Mouse (Mus musculus) A20 (cell line): ENCODE data around the gene Gm20388.

Source experiments
- DNase-seq: peaks from one replicate; pipeline ENCODE4 v3.0.0-alpha.2; 2011; ENCODE audit warnings: low read depth, low spot score

The Gm20388 gene

GRCm38 (mm10) chr8:120259206-120259605, 348.6 kb downstream of the Gm20388 start:
- DNase-seq, result no peak

- DNase-seq, result no peak
Observed at GRCm38 (mm10) chr8:120260677-120261076, 350.0 kb downstream of the Gm20388 start.

- no peak for DNase-seq
Observed at GRCm38 (mm10) chr8:120261338-120262120, 350.9 kb downstream of the Gm20388 start.

GRCm38 (mm10) chr8:120263879-120264278, 353.2 kb downstream of the Gm20388 start:
- DNase-seq, result no peak

DNA sequence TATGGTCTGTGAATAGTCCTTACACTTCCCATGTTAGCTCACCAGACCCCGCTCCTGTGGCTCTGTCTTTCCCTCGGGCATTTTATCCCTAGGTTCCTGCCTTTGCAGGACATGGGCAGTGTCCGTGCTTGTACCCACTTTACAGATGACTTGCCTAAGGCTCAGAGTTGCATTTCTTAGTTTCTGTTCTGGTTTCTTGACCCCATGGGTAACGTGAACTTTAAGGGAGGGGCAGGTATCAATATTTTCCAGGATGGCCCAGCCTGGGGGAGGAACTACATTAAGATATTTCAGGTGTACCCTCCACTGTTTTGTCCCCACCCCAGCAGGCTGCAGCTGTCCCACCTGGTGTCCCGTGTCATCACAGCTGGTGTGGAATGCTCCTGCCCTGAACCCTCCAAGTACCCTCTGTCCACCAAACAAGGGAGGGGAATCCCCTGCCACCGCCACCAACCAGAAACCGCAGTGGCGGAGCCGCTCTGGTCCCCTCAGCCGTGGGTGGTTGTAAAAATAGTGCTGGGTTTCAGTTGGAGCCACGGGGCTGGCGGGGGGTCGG, 353.8 kb downstream of the Gm20388 start:
- DNase-seq, result peak; percentile 32

DNA sequence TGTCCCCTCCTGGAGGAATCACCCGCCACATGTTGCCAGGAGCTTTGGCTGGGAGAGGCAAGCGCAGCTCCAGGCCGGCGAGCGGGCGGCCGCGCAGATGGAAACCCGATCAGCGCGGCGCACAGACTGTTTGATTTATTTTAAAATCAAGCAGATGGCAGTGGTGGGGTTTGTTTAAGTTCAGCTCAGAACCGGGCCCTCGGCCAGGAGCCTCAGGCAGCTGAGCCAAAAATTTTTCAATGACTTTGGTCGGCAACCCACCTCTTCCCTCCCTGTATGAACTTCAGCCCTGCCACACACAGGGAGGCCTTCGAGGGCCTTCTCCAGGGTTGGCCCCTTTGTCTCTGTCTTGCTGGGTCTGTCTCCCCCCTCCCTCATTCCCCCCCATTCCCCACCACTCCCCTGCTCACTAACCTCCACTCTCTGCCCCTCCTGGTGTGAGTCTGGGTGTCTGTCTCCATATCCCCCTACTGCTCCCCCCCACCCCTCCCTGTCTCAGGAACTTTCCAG, 354.4 kb downstream of the Gm20388 start:
- no peak for DNase-seq

DNA sequence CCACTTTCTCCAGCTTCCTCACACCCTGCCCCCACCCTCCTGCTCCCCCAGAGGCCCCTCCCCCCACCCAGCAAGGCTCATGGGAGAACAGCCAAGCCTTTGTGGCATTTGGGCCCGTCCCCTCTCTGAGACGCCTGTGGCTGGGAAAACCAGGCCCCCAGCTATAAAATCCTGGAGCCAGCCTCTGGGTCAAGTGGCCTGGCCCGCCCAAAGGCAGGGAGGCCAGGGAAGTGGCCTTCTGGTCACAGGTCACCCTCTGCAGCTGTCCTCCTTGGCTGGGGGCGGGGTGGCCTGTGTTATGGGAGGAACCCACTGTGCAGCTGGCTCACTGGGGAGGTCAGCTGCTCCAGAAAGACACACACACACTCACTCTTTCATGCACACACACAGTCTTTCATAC, 354.8 kb downstream of the Gm20388 start:
- no peak for DNase-seq

DNA sequence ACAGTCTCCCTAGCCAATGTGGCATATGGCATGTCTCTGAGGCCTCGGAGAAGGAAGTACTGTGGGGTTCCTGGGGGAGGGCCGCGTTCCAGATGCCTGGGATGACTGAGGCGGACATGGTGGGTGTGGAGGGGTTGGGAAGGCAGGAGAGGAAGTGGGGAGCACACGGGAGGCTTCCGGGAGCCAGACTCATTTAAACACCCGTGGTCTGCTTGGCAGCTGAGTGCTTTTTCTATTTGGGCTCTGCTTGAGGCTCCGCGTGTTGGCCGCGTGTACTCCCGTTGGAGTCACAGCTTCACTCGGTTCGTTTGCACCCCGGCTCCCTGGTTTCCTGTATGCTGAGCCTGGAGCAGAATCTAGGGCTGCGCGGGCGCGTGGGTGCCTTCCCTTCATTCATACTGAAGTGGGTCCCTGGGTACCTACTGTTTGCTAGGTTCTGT, 357.9 kb downstream of the Gm20388 start:
- DNase-seq, result no peak

- no peak for DNase-seq
Observed at GRCm38 (mm10) chr8:120270449-120270848, 359.8 kb downstream of the Gm20388 start.

GRCm38 (mm10) chr8:120273430-120273829, 362.8 kb downstream of the Gm20388 start:
- DNase-seq, result no peak

DNA sequence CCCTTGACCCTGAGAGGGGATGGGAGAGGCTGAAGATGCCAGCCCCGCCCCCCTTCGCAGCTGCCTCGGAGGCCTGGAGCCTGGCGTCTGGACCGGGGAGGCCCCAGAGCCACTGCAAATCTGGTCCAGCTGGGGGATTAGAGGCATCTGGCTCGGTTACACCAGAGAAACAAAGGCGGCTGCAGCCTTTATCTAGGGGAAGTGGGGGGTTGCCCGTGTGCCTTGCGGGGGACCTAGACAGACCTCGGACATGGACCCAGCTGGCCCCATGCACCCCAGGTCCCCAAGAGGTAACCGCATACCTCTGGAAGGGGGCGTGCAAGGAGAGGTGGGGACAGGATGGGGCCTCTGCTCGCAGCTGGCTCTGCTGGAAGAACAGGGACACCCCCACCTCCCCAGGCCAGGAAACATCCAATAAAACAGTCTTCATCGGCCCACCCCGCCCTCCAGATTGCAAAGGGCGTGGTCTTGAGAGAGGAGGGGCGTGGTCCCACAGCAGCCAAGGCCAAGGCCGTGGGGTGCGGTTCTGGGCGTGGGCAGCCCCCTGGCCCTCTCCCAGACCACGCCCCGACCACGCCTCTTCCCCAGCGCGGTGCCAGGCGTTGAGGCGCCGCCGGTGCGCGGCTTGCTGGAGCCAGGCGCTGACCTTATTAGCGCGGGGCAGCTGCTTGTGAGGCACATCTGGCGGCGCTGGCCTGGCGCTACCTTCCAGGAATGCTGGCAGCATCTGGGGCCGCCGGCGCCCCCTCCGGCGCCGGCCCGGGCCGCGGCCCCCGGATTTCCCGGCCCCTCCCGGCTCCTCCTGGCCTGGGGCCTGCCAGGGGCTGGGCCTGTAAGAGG, 365.6 kb downstream of the Gm20388 start:
- DNase-seq, result peak; percentile 92

- DNase-seq, result peak; percentile 74
Observed at GRCm38 (mm10) chr8:120276891-120277426, 366.3 kb downstream of the Gm20388 start.

- no peak for DNase-seq
Observed at GRCm38 (mm10) chr8:120278009-120278408, 367.4 kb downstream of the Gm20388 start.

GRCm38 (mm10) chr8:120279418-120279817, 368.8 kb downstream of the Gm20388 start:
- DNase-seq, result no peak

DNA sequence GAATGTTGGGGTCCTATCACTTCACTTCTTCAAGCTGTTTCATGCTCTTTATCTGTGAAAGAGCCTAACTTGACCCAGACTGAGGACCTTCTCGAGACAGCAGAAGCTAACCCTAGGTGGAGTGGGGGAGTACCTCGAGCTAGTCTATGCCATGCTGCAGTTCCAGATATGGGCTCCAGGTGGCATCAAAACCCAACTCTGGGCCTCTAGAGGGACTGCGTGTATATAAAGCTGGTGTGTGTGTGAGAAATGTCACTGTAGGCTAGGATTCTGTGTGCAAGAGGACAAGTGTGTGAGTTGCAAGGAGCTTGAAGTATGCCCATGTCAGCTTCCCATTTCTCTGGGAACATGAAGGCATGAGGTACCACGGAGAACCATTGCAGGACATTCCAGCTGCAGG, 370.8 kb downstream of the Gm20388 start:
- peak; percentile 87 for DNase-seq

DNA sequence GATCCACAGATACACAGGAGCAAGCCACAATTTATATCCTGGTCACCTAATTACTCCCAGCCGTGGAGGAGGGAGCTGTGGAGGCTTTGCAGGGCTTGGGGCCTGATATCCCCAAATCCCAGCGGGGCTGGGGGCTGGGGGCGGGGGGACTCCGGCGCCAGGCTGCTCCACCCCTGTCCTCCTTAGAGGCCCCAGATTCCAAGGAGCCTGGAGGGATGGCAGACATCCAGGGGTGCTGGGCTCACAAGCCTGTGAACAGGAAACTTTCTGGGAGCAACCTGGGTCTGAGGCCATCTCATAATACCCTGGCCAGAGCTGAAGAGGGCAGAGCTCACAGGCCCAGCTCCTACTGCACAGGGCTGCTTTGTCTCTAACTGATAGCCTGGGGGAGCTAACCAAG, 371.8 kb downstream of the Gm20388 start:
- no peak for DNase-seq

- no peak for DNase-seq
Observed at GRCm38 (mm10) chr8:120284265-120284664, 373.6 kb downstream of the Gm20388 start.

DNA sequence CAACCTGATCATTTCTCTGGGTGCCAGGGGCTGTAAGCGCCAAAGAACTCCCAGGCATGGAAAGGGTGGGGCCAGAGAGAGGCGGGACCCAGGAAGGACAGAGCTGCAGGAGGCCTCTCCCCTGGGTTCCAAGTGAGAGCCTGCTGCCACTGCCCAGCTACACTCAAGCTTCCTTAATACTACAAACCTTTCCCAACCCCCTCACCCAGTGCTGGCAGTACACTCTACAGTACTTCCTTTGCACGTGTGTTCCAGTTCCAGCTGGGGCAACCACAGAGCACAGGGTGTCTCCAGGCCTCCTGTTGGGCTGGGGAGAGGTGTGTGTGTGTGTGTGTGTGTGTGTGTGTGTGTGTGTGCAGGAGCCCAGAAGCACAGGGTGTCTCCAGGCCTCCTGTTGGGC, 374.4 kb downstream of the Gm20388 start:
- DNase-seq, result no peak

GRCm38 (mm10) chr8:120285878-120286277, 375.2 kb downstream of the Gm20388 start:
- no peak for DNase-seq

DNA sequence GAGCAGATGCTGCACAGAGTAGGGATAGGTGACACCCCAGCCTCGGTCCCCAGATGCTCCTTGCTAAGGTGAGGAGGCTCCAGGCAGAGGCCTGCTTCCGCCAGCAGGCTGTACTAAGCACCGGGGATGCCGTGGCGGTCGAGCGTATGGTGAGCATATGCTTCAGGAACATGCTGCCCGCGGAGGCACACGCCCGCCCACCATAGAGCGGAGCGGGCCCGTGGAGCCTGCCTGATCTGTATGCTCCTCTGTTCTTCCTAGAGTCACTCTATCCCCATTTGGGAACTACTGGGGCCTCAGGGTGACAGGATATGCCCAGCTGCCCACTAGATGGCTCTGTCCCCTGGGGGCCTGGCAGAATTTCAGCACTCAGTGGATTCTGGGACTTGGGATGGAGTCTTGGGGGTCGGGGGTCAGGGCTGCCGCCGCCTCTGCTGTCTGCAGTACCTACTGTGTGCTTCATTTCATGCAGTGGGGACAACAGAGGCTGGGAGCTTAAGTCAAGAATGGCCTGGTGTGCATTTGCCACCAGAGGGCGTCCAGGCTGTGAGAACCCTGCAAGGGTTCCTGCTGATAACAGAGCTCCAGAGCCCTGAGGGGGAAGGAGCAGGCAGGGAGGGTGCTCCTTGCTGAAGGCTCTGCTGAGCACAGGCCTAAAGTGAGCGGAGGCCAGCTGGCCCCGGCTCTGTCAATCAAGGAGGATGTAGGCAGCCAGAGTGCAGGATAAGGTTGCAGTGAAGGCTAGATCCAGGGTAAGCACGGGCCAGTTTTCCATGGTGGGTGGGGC, 377.7 kb downstream of the Gm20388 start:
- DNase-seq, result peak; percentile 60

GRCm38 (mm10) chr8:120289191-120289590, 378.6 kb downstream of the Gm20388 start:
- no peak for DNase-seq
